Mouse (Mus musculus): ENCODE results near the gene Gm20696. TPM values are rescaled to one million over a fixed set of nuclear protein-coding genes. Genes with fewer than 3 reads are reported as not detected.

Gm20696 gene
- polyA plus RNA-seq, 1 experiment from 2014 or later: 7.5 TPM

DNA sequence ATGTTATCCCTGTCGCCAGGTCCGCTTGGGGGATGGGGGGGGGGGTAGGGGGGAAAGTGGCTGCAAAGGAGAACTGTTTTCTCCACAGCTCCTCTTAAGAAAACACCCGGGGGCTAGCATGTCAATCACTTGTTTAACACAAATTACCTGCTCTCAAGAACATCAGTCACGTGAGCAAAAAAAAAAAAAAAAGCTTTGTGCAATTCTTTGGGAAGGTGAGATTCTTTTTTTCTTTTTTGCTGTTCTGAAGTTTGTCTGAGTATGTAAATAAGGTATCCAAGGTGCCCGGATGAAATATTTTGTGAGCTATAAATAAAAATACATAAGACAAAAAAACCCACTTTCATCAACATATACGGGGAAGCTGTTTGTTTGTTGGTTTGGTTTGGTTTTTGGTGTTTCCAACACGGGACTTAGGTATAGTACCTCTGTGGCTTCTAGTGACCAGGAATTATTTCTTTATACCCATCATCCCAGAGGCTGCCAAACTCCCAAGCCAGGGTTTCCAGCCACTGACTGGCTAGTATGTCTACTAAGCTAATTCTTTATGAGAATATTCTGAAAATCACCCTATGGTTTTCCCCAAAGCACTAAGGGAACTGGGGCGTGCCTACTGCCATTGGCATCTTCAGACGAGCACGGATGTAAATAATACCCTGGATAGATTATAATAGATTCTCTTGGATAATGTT is 142.8 kb downstream of the Gm20696 start:
- Histone ChIP-seq H3K9ac (ENCODE audit: low read depth, low read length) (peak overlapping the region; percentile 82), H3K9me3 (ENCODE audit: control insufficient read depth, low read length) (0 out of 2 replicates have a peak, but pooled peaks cover 4% of the 10 kb centered on the region), H3K36me3 (ENCODE audit: control insufficient read depth, insufficient read depth, low read length) (peaks cover 5% of the 10 kb centered on the region; the same call in 1 of the 2 replicates), H3K27ac (ENCODE audit: low read depth, low read length) (peak overlapping the region; percentile 100), H3K4me2 (replicated peaks; ENCODE audit: low read depth, low read length) (peak overlapping the region; percentile 84), H3K4me3 (ENCODE audit: low read length) (peak overlapping the region; percentile 84), H3K4me1 (ENCODE audit: control insufficient read depth, insufficient read depth, low read length) (peaks cover 7% of the 10 kb centered on the region; the same call in 1 of the 2 replicates), H3K27me3 (ENCODE audit: control insufficient read depth, insufficient read depth, low read length) (no peaks in the 10 kb centered on the region)
- WGBS: 16% methylated on average over 10 of the region's 10 CpGs
- ATAC-seq (ENCODE audit: low FRiP score, low TSS enrichment): no peak

DNA sequence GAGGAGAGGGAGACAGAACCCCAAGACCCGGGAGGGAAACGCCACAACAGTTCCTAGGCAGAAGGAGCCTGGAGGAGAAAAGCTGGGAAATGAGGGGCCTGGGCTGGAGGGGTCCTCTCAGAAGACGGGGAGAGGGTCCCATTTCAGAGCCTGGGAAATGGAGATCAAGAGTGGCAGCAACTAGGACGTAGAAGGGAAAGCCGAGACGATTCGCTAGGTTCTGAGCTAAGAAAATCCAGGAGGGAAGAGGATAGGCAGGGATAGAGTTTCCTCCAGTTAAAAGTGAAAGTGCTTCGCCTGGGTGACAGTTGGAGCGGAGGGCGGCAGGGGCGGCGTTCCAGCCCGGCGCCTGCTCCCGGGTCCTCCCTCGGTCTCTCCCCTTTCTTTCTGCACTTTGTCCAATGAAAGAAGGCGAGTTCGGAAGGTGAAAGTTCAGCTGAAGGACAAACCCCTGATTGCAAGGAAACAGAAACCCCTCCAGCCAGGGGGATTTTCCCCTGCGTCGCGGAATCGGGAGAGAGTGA is 143.4 kb downstream of the Gm20696 start:
- H3K4me1 ChIP-seq (ENCODE audit: control insufficient read depth, insufficient read depth, low read length): peaks cover 7% of the 10 kb centered on the region; the same call in 1 of the 2 replicates
- peak overlapping the region; percentile 82 for H3K9ac ChIP-seq (ENCODE audit: low read depth, low read length)
- H3K9me3 ChIP-seq (ENCODE audit: control insufficient read depth, low read length): 0 out of 2 replicates have a peak, but pooled peaks cover 4% of the 10 kb centered on the region
- peak overlapping the region; percentile 100 for H3K27ac ChIP-seq (ENCODE audit: low read depth, low read length)
- under 1% methylated on average over 22 of the region's 22 CpGs for WGBS
- H3K27me3 ChIP-seq (ENCODE audit: control insufficient read depth, insufficient read depth, low read length): no peaks in the 10 kb centered on the region
- peaks cover 5% of the 10 kb centered on the region; the same call in 1 of the 2 replicates for H3K36me3 ChIP-seq (ENCODE audit: control insufficient read depth, insufficient read depth, low read length)
- H3K4me2 ChIP-seq (replicated peaks; ENCODE audit: low read depth, low read length): peak overlapping the region; percentile 84
- peak overlapping the region; percentile 84 for H3K4me3 ChIP-seq (ENCODE audit: low read length)
- ATAC-seq (ENCODE audit: low FRiP score, low TSS enrichment): peak; percentile 76

DNA sequence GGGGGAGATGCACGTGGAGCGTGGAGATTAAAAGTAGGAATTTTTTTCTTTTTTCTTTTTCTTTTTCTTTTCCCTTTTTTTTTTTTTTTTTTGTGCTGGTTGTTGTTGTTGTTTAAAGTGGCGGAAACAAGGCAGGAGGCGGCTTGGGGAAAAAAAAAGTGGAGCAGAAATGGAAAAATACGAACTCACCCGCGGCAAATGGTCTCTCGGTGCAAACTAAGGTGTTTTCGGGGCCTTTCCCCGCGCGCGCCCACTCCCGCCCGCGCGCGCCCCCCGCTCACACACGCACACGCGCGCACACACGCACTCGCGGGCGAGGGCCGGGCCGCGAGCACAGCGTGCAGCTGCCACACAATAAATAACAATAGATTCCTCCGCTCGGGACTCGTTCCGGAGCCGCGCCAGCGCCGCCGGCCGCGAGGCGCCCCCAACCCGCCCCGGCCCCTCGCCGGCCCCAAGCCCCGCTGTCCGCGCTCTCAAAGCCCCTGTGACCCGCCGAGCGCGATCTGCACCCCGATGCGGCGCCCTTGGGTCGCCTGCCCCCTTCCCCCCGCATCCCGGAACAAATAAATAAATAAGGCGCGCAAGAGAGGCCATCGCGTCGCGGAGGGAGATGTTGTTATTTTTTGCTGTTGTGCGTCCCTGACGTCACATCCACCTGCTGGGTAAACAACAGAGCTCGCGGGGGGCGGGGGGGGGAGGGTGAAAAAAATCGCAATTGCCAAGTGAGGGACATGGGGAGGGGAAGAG is 144.1 kb downstream of the Gm20696 start, which contains the start of gene Foxp1:
Foxp1 (minus strand) TSS at position 363 of the 750 bp plus-strand sequence.
- no peak; the same call in 1 of the 2 replicates for ATAC-seq (ENCODE audit: low FRiP score, low TSS enrichment)
- WGBS: 1% methylated on average over 72 of the region's 72 CpGs
- H3K27ac ChIP-seq (ENCODE audit: low read depth, low read length): peak within 1 kb of the TSS; percentile 100

DNA sequence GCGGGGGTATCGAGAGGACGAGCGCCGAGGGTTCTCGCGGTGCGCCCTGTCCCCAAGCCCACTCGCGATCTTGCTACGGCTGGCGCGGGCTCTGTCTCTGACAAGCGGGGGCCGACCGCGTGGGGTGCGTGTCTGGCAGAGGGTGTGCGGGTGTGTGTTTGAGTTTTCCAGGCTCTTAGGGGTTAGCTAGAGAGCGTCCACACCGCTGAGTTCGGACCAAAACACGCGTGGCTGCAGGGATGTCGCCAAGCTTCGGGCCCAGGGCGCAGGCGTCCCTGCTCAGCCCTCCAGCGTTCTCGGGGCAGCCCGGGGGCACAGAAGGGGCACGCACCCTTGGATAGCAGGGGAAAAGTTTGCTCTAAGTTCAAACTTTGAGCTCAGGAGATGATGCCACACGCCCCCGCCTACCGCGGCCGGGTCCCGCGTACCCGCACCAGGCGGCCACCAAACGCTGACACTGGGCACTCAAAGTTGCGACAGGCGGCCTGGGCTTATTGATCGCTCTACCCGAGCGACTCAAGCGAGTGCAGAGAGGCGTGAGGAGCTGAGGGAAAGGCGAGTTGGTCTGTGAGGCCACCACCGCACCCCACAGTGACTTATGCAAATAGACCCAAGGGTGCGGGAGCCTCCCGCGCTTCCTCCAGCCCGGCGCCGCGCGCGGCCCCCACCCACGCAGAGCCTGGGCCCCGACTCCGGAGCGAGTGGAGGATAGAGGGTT is 144.8 kb downstream of the Gm20696 start:
- Histone ChIP-seq H3K4me2 (replicated peaks; ENCODE audit: low read depth, low read length) (peak overlapping the region; percentile 84), H3K9ac (ENCODE audit: low read depth, low read length) (peak overlapping the region; percentile 82), H3K4me3 (ENCODE audit: low read length) (peak overlapping the region; percentile 84), H3K27me3 (ENCODE audit: control insufficient read depth, insufficient read depth, low read length) (no peaks in the 10 kb centered on the region), H3K4me1 (ENCODE audit: control insufficient read depth, insufficient read depth, low read length) (peaks cover 7% of the 10 kb centered on the region; the same call in 1 of the 2 replicates), H3K27ac (ENCODE audit: low read depth, low read length) (peak overlapping the region; percentile 100), H3K36me3 (ENCODE audit: control insufficient read depth, insufficient read depth, low read length) (peaks cover 3% of the 10 kb centered on the region; the same call in 1 of the 2 replicates), H3K9me3 (ENCODE audit: control insufficient read depth, low read length) (no peaks in the 10 kb centered on the region)
- peak; percentile 10; the same call in 1 of the 2 replicates for ATAC-seq (ENCODE audit: low FRiP score, low TSS enrichment)
- WGBS: under 1% methylated on average over 60 of the region's 64 CpGs

More for the DNA sequence above, 144.1 kb downstream of the Gm20696 start, which contains the start of gene Foxp1:
- peak within 1 kb of the TSS; percentile 82 for H3K9ac ChIP-seq (ENCODE audit: low read depth, low read length)
- peak within 1 kb of the TSS; percentile 84 for H3K4me3 ChIP-seq (ENCODE audit: low read length)
- H3K4me2 ChIP-seq (replicated peaks; ENCODE audit: low read depth, low read length): peak within 1 kb of the TSS; percentile 84
- H3K9me3 ChIP-seq (ENCODE audit: control insufficient read depth, low read length): 0 out of 2 replicates have a peak, but pooled peaks cover 4% of the 10 kb centered on the region
- H3K4me1 ChIP-seq (ENCODE audit: control insufficient read depth, insufficient read depth, low read length): peaks cover 7% of the 10 kb centered on the region; the same call in 1 of the 2 replicates
- peaks cover 5% of the 10 kb centered on the region; the same call in 1 of the 2 replicates for H3K36me3 ChIP-seq (ENCODE audit: control insufficient read depth, insufficient read depth, low read length)
- no peaks in the 10 kb centered on the region for H3K27me3 ChIP-seq (ENCODE audit: control insufficient read depth, insufficient read depth, low read length)

DNA sequence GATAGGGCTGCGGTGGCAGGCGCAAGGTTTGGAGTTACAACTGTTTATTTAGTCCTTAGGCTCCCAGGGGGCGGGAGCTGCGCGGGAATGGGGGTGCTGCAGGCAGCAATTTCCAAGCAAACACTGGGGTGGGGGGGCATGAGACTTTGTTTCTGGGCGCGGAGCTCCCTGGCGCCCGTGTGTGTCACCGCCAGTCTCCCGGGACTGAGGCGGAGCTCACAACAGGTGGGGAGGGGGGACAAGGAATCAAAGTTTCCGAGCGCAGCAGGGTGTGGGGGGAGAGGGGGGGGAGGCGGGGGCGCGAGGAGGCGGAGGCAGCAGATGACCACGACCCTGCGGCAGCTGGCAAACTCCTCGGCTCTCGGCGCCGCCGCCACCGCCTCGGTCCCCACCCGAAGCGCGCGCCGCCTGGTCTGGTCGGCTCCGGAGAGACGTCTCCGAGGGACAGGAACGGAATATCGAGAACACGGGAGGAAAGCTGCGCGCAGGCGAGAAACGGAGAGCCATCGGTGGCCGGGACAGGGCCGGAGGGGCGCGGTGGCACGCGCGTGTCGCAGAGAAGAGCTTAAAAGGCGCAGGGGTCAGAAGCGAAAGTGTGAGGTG is 145.5 kb downstream of the Gm20696 start:
- Histone ChIP-seq H3K4me3 (ENCODE audit: low read length) (peak overlapping the region; percentile 84), H3K27ac (ENCODE audit: low read depth, low read length) (peak overlapping the region; percentile 100), H3K4me1 (ENCODE audit: control insufficient read depth, insufficient read depth, low read length) (peaks cover 7% of the 10 kb centered on the region; the same call in 1 of the 2 replicates), H3K9me3 (ENCODE audit: control insufficient read depth, low read length) (no peaks in the 10 kb centered on the region), H3K4me2 (replicated peaks; ENCODE audit: low read depth, low read length) (peak overlapping the region; percentile 84), H3K36me3 (ENCODE audit: control insufficient read depth, insufficient read depth, low read length) (no peaks in the 10 kb centered on the region), H3K27me3 (ENCODE audit: control insufficient read depth, insufficient read depth, low read length) (no peaks in the 10 kb centered on the region), H3K9ac (ENCODE audit: low read depth, low read length) (peak overlapping the region; percentile 82)
- peak; percentile 80 for ATAC-seq (ENCODE audit: low FRiP score, low TSS enrichment)
- under 1% methylated on average over 53 of the region's 54 CpGs for WGBS

DNA sequence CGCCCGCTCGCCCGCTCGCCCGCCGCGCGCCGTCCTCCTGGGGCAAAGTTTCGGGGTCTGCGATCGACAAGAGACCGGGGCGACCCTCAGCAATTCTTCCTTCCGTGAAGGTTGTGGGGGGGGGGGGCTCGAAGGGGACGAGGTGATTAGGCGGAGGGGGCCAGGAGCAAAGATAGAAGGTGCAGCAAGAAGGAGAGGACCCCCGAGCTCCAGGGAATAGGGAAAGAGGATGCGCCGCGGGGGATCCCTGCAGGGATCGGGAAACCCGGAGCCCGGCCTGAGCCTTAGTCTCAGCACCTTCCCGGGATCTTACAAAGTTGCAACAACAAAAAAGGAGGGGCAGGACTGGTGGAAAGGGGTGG is 145.9 kb downstream of the Gm20696 start:
- H3K27me3 ChIP-seq (ENCODE audit: control insufficient read depth, insufficient read depth, low read length): no peaks in the 10 kb centered on the region
- peak overlapping the region; percentile 100 for H3K27ac ChIP-seq (ENCODE audit: low read depth, low read length)
- WGBS: 0% methylated on average over 27 of the region's 27 CpGs
- peak overlapping the region; percentile 84 for H3K4me3 ChIP-seq (ENCODE audit: low read length)
- H3K9ac ChIP-seq (ENCODE audit: low read depth, low read length): peak overlapping the region; percentile 82
- H3K36me3 ChIP-seq (ENCODE audit: control insufficient read depth, insufficient read depth, low read length): no peaks in the 10 kb centered on the region
- peak overlapping the region; percentile 84 for H3K4me2 ChIP-seq (replicated peaks; ENCODE audit: low read depth, low read length)
- H3K9me3 ChIP-seq (ENCODE audit: control insufficient read depth, low read length): no peaks in the 10 kb centered on the region
- no peak; the same call in 1 of the 2 replicates for ATAC-seq (ENCODE audit: low FRiP score, low TSS enrichment)
- H3K4me1 ChIP-seq (ENCODE audit: control insufficient read depth, insufficient read depth, low read length): peaks cover 7% of the 10 kb centered on the region; the same call in 1 of the 2 replicates

DNA sequence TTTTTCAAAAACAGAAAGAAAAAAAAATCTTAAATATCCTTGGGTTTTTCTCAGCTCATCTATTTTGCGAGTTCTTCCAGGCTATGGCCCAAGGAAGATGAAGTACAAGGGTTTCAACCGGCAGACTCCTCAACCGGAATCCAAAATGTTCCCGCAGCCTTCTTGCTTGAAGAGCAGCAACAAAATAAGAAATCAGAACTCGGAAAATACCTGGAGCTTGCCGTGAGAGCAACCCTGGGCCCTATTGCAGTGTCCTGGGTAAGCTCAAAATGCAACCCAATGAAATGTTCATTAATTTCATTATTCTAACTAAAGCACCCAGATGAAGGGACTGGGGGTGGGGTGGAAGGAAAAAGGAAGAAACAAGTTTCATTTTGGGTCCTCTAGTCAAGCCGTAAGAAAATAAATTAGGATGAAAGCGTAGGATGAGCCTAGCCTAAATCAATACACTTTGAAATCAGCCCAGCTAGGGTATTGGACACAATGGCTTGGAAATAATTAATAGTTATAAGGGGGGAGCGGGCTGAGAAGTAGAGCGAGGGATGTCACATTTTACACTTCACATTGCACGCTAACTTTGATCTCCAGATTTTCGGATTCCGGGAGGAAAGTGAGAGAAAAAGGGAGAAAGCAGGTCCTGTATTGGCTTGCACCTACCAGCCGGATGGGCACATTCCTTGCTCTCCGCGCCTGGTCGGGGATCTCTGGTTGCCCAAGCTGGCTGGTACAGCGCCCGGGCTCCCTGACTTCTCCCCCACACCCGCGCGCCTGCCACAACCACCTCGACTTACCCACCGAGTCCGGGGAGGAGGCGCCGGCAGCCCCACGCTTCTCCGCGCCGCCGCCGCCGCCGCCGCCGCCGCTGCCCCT is 146.6 kb downstream of the Gm20696 start:
- peak overlapping the region; percentile 84 for H3K4me2 ChIP-seq (replicated peaks; ENCODE audit: low read depth, low read length)
- H3K4me3 ChIP-seq (ENCODE audit: low read length): peak overlapping the region; percentile 84
- H3K27ac ChIP-seq (ENCODE audit: low read depth, low read length): peak overlapping the region; percentile 100
- H3K9ac ChIP-seq (ENCODE audit: low read depth, low read length): peak overlapping the region; percentile 82
- peaks cover 4% of the 10 kb centered on the region; the same call in 1 of the 2 replicates for H3K4me1 ChIP-seq (ENCODE audit: control insufficient read depth, insufficient read depth, low read length)
- no peaks in the 10 kb centered on the region for H3K9me3 ChIP-seq (ENCODE audit: control insufficient read depth, low read length)
- 2% methylated on average over 38 of the region's 38 CpGs for WGBS
- H3K36me3 ChIP-seq (ENCODE audit: control insufficient read depth, insufficient read depth, low read length): no peaks in the 10 kb centered on the region
- H3K27me3 ChIP-seq (ENCODE audit: control insufficient read depth, insufficient read depth, low read length): no peaks in the 10 kb centered on the region
- ATAC-seq (ENCODE audit: low FRiP score, low TSS enrichment): no peak
